Comparison of ENCODE assay signal across 12 mouse cellular contexts in genomic region chr2:92807404-92807803, GRCm38 (mm10).
DNase-seq lines count a peak whose midpoint lies in the region; ATAC-seq and TF ChIP-seq lines count a peak whose summit lies in the region.
"Had no signal": no experiment of that assay in that cellular context is flagged by ENCODE, and none has a peak within 500 bp of the region (broad histone marks: within the 10 kb centered on the region; RNA-seq: fewer than 3 reads in every experiment).

No protein-coding gene starts in this region.

- peak; percentile 71 for DNase-seq in brain, embryonic 14.5 days (ENCODE audit: low read depth)
- no peak for DNase-seq in hindbrain, embryonic 14.5 days (ENCODE audit: low spot score)
- DNase-seq in frontal cortex, postnatal 36 days (ENCODE audit: low spot score in 2 of 2) = no peak
- DNase-seq in spleen, postnatal 36 days (ENCODE audit: low spot score in 2 of 2) = no peak
- no peak for DNase-seq in right cerebral cortex, adult 18-20 months
- DNase-seq: gastrocnemius, postnatal 10 days; heart, postnatal 14 days had no signal

- H3K4me2 ChIP-seq in embryonic facial prominence, embryonic 13.5 days = no peak overlapping the region
- no peak overlapping the region for H3K4me2 ChIP-seq in hindbrain, embryonic 14.5 days (replicated peaks)
- no peak overlapping the region for H3K4me2 ChIP-seq in midbrain, embryonic 15.5 days
- H3K4me2 ChIP-seq in heart, embryonic 11.5 days = no peak overlapping the region
- H3K4me2 ChIP-seq: liver, embryonic 15.5 days had no signal

- no peaks in the 10 kb centered on the region for H3K9me3 ChIP-seq in embryonic facial prominence, embryonic 13.5 days
- H3K9me3 ChIP-seq in hindbrain, embryonic 14.5 days (ENCODE audit: control insufficient read depth, low read length) = no peaks in the 10 kb centered on the region
- H3K9me3 ChIP-seq in midbrain, embryonic 15.5 days = no peaks in the 10 kb centered on the region
- no peaks in the 10 kb centered on the region for H3K9me3 ChIP-seq in heart, embryonic 11.5 days (replicated peaks; ENCODE audit: control insufficient read depth, low read length)
- H3K9me3 ChIP-seq: embryonic facial prominence, embryonic 12.5 days; liver, embryonic 15.5 days had no signal

- H3K4me3 ChIP-seq in embryonic facial prominence, embryonic 13.5 days = no peak overlapping the region
- no peak overlapping the region for H3K4me3 ChIP-seq in hindbrain, embryonic 14.5 days (replicated peaks; ENCODE audit: low read length)
- no peak overlapping the region for H3K4me3 ChIP-seq in midbrain, embryonic 15.5 days
- no peak overlapping the region for H3K4me3 ChIP-seq in heart, embryonic 11.5 days (ENCODE audit: low read depth, low read length)
- H3K4me3 ChIP-seq: embryonic facial prominence, embryonic 12.5 days; liver, embryonic 15.5 days had no signal

- no peak overlapping the region for H3K9ac ChIP-seq in embryonic facial prominence, embryonic 13.5 days
- no peak overlapping the region for H3K9ac ChIP-seq in hindbrain, embryonic 14.5 days
- H3K9ac ChIP-seq in midbrain, embryonic 15.5 days = no peak overlapping the region
- no peak overlapping the region for H3K9ac ChIP-seq in heart, embryonic 11.5 days (ENCODE audit: low read depth, low read length)
- H3K9ac ChIP-seq: embryonic facial prominence, embryonic 12.5 days; liver, embryonic 15.5 days had no signal

- ATAC-seq in embryonic facial prominence, embryonic 13.5 days (ENCODE audit: insufficient number of reproducible peaks, insufficient read depth, low FRiP score, low TSS enrichment, low read depth) = peak; percentile 12; the same call in 1 of the 2 replicates
- ATAC-seq in hindbrain, embryonic 14.5 days (ENCODE audit: low FRiP score) = no peak
- peak; percentile 41 for ATAC-seq in midbrain, embryonic 15.5 days (replicated peaks)
- no peak for ATAC-seq in heart, embryonic 11.5 days (replicated peaks; ENCODE audit: insufficient number of reproducible peaks, low FRiP score, low TSS enrichment)

- H3K27me3 ChIP-seq in embryonic facial prominence, embryonic 13.5 days = peaks cover 8% of the 10 kb centered on the region; the same call in 1 of the 2 replicates
- no peaks in the 10 kb centered on the region for H3K27me3 ChIP-seq in hindbrain, embryonic 14.5 days (ENCODE audit: control insufficient read depth, insufficient read depth, low read length)
- H3K27me3 ChIP-seq in midbrain, embryonic 15.5 days (replicated peaks) = no peaks in the 10 kb centered on the region
- H3K27me3 ChIP-seq in heart, embryonic 11.5 days (ENCODE audit: control insufficient read depth, insufficient read depth, low read length) = peaks cover 13% of the 10 kb centered on the region
- H3K27me3 ChIP-seq: embryonic facial prominence, embryonic 12.5 days had no signal

- H3K36me3 ChIP-seq in embryonic facial prominence, embryonic 13.5 days = no peaks in the 10 kb centered on the region
- H3K36me3 ChIP-seq in hindbrain, embryonic 14.5 days (replicated peaks; ENCODE audit: control insufficient read depth, insufficient read depth) = no peaks in the 10 kb centered on the region
- H3K36me3 ChIP-seq in midbrain, embryonic 15.5 days (replicated peaks) = no peaks in the 10 kb centered on the region
- H3K36me3 ChIP-seq in heart, embryonic 11.5 days (ENCODE audit: control insufficient read depth, insufficient read depth, low read length) = no peaks in the 10 kb centered on the region
- H3K36me3 ChIP-seq: embryonic facial prominence, embryonic 12.5 days; liver, embryonic 15.5 days had no signal

- TF ChIP-seq CTCF in brain, embryonic 14.5 days (IDR thresholded peaks at IDR 0.05; ENCODE audit: borderline replicate concordance, extremely low read depth, insufficient read depth, insufficient read length) = no peak

- no peak overlapping the region for H3K27ac ChIP-seq in embryonic facial prominence, embryonic 13.5 days
- peak overlapping the region; percentile 62 for H3K27ac ChIP-seq in hindbrain, embryonic 14.5 days
- peak overlapping the region; percentile 88 for H3K27ac ChIP-seq in midbrain, embryonic 15.5 days
- no peak overlapping the region for H3K27ac ChIP-seq in heart, embryonic 11.5 days (ENCODE audit: low read depth, low read length)
- H3K27ac ChIP-seq: liver, embryonic 15.5 days had no signal

- TF ChIP-seq POLR2A in brain, embryonic 14.5 days (IDR thresholded peaks at IDR 0.05; ENCODE audit: borderline replicate concordance, extremely low read depth, insufficient read depth, insufficient read length, poor library complexity, severe bottlenecking) = no peak

- 8% methylated on average over 8 of the region's 8 CpGs for WGBS in embryonic facial prominence, embryonic 13.5 days
- 5% methylated on average over 8 of the region's 8 CpGs for WGBS in hindbrain, embryonic 14.5 days
- 5% methylated on average over 8 of the region's 8 CpGs for WGBS in midbrain, embryonic 15.5 days
- 14% methylated on average over 8 of the region's 8 CpGs for WGBS in heart, embryonic 11.5 days (ENCODE audit: insufficient replicate concordance)

- H3K4me1 ChIP-seq in embryonic facial prominence, embryonic 13.5 days = peaks cover 25% of the 10 kb centered on the region
- peaks cover 33% of the 10 kb centered on the region for H3K4me1 ChIP-seq in hindbrain, embryonic 14.5 days (replicated peaks; ENCODE audit: control insufficient read depth, insufficient read depth, low read length)
- peaks cover 55% of the 10 kb centered on the region for H3K4me1 ChIP-seq in midbrain, embryonic 15.5 days
- H3K4me1 ChIP-seq in heart, embryonic 11.5 days (ENCODE audit: control insufficient read depth, insufficient read depth, low read length) = 0 out of 2 replicates have a peak, but pooled peaks cover 3% of the 10 kb centered on the region
- H3K4me1 ChIP-seq: liver, embryonic 15.5 days had no signal

Comparison
In these comparisons a context has a peak if more than half of its experiments do, and no peak if none do; other contexts are left out.
1. ATAC-seq: peak in embryonic facial prominence, embryonic 13.5 days (single experiment) and midbrain, embryonic 15.5 days (single experiment); none in hindbrain, embryonic 14.5 days (single experiment) and heart, embryonic 11.5 days (single experiment).
2. H3K27ac ChIP-seq: peak in hindbrain, embryonic 14.5 days (single experiment) and midbrain, embryonic 15.5 days (single experiment); none in embryonic facial prominence, embryonic 13.5 days (single experiment) and heart, embryonic 11.5 days (single experiment).